Mouse (Mus musculus) left cerebral cortex, postnatal 36 days (tissue): Measurements from ENCODE around the gene Ngp. TPM values are rescaled to one million over a fixed set of nuclear protein-coding genes. Genes with fewer than 3 reads are reported as not detected.

Experiments used
- total RNA-seq, 2 experiments: library from RNA; stranded (reverse); gene quantifications; 2 replicates each; pipeline ENCODE4 v1.2.3; 2021

Gene Ngp
- total RNA-seq, 2 experiments from 2014 or later, result 0.34 TPM; not detected in 1

Other genes starting within 250 kb of the Ngp start
- 100 to 1,000 TPM; 363 to 430 TPM for gene Cspg5, start 176.0 kb upstream of the Ngp start, total RNA-seq
- gene Elp6, start 114.6 kb upstream of the Ngp start, total RNA-seq, result 10 to 100 TPM; 11.1 to 12.7 TPM
- gene Scap, start 86.5 kb upstream of the Ngp start, total RNA-seq, result 100 to 1,000 TPM in 1 of 2 experiments, 10 to 100 TPM in 1; 97.2 to 100 TPM
- 10 to 100 TPM; 48.5 to 65.7 TPM for gene Ptpn23, start 11.5 kb upstream of the Ngp start, total RNA-seq
- 10 to 100 TPM; 26.9 to 28.6 TPM for gene Klhl18, start 56.9 kb downstream of the Ngp start, total RNA-seq
- gene Kif9, start 57.2 kb downstream of the Ngp start, total RNA-seq, result 1 to 10 TPM; 3.2 to 3.9 TPM
- gene Setd2, start 112.8 kb downstream of the Ngp start, total RNA-seq, result 10 to 100 TPM; 66.6 to 81.9 TPM
- 1 to 10 TPM; 2.2 TPM for gene Nradd, start 204.7 kb downstream of the Ngp start, total RNA-seq
- 10 to 100 TPM in 1 of 2 experiments, 1 to 10 TPM in 1; 7.8 to 13.5 TPM for gene Nbeal2, start 234.4 kb downstream of the Ngp start, total RNA-seq
- 10 to 100 TPM; 56.1 to 60.8 TPM for gene Ccdc12, start 236.8 kb downstream of the Ngp start, total RNA-seq